Mouse (Mus musculus) bone marrow, adult 2 months (tissue): ENCODE measurements around the gene Naa16. TPM values are rescaled to one million over a fixed set of nuclear protein-coding genes. Genes with fewer than 3 reads are reported as not detected.

ENCODE experiments used
- H3K27ac ChIP-seq: fragments of 200-500 bp; 2 replicates; pipeline ENCODE4 v1.5.1; 2012; ENCODE audit warnings: low read depth, mild to moderate bottlenecking, control low read depth, inconsistent platforms, low read length; ENCODE audit not compliant: control insufficient read depth, poor library complexity, insufficient read depth
- H3K4me1 ChIP-seq: fragments of 200-500 bp; 2 replicates; pipeline ENCODE4 v1.6.1; 2011; ENCODE audit warnings: low read length; ENCODE audit not compliant: control insufficient read depth, insufficient read depth
- H3K4me3 ChIP-seq: fragments of 200-500 bp; replicated peaks from 2 replicates; pipeline ENCODE3; 2011; ENCODE audit warnings: mild to moderate bottlenecking, low read depth, low read length, control low read depth; ENCODE audit not compliant: control insufficient read depth
- CTCF ChIP-seq: fragments of 200-500 bp; IDR thresholded peaks from 2 replicates; pipeline ENCODE4 v1.5.1; 2011; ENCODE audit warnings: low read length, control low read depth; ENCODE audit not compliant: control insufficient read depth, insufficient read depth
- POLR2A ChIP-seq: fragments of 200-500 bp; IDR thresholded peaks from 2 replicates; pipeline ENCODE4 v1.6.1; 2011; ENCODE audit warnings: low read depth, mild to moderate bottlenecking, control low read depth, low read length, borderline replicate concordance; ENCODE audit not compliant: control insufficient read depth
- WGBS: fragments of 180-500 bp; shearing (Covaris S2); methylation state at CpG from one replicate; pipeline ENCODE4 v1.1.7; 2018; 5-methylcytosine and 5-hydroxymethylcytosine counted together
- polyA plus RNA-seq: library from polyadenylated mRNA; stranded (reverse); fragments of >200 nt; gene quantifications from 2 replicates; pipeline ENCODE4 v1.2.4, GENCODE M21; 2011; ENCODE audit warnings: low replicate concordance; ENCODE audit not compliant: missing spikeins, insufficient read depth, insufficient read length

The Naa16 gene
- polyA plus RNA-seq, 1 experiment: 18.1 TPM

- no peak overlapping the region for H3K27ac ChIP-seq
- TF ChIP-seq POLR2A (no peak), CTCF (no peak)
- WGBS: 89% methylated on average over 2 of the region's 2 CpGs
Observed at GRCm38 (mm10) chr14:79317602-79318001, 73.0 kb downstream of the Naa16 start.

GRCm38 (mm10) chr14:79315877-79316276 is 74.7 kb downstream of the Naa16 start:
- 33% methylated on average over 7 of the region's 7 CpGs for WGBS
- Histone ChIP-seq H3K4me3 (no peak overlapping the region), H3K4me1 (no peaks in the 10 kb centered on the region), H3K27ac (no peak overlapping the region; the same call in 1 of the 2 replicates)
- no peak for TF ChIP-seq POLR2A
- no peak for TF ChIP-seq CTCF

More at GRCm38 (mm10) chr14:79317602-79318001, 73.0 kb downstream of the Naa16 start:
- Histone ChIP-seq H3K4me3 (no peak overlapping the region), H3K4me1 (no peaks in the 10 kb centered on the region)

- H3K4me1 ChIP-seq: no peaks in the 10 kb centered on the region
- H3K4me3 ChIP-seq: no peak overlapping the region
- 81% methylated on average over 12 of the region's 12 CpGs for WGBS
- no peak for TF ChIP-seq CTCF
- TF ChIP-seq POLR2A: no peak
- H3K27ac ChIP-seq: no peak overlapping the region
Observed at GRCm38 (mm10) chr14:79314245-79315010, 76.2 kb downstream of the Naa16 start.

DNA sequence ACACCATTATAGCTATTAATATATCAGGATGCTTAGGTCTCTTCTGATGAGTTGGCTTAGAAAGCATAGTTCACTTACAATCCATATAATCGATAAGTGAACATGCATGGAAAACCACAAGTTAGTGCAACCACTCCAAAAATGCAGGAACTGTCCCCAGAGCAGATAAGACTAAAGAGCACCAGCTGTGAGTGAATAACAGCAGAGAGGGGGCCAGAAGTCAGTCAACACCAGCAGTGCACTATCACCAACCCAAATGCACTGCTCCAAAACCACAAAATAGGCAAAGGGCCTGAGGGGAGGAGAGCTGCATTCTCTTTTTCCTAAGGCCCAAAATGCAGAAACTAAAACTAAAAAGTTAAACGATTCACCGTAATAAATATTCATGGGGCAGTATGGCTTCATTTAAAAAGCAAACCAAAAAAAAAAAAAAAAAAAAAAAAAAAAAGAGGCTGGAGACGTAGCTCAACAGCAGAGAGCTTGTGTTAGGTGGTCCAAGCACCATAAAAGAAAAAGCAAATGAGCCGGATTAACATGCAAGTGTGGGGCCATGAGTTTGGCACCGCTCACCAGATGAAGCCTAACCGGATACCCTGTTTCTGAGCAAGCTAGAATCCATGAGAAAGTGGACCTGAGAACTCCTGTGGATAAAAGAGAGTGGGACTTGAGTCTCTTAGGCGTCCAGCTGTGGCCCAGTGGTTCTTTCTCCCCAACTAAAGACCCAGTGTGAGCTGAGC is 77.0 kb downstream of the Naa16 start:
- H3K4me3 ChIP-seq: no peak overlapping the region
- no peaks in the 10 kb centered on the region for H3K4me1 ChIP-seq
- TF ChIP-seq CTCF (no peak), POLR2A (no peak)
- no peak overlapping the region for H3K27ac ChIP-seq
- 51% methylated on average over 8 of the region's 8 CpGs for WGBS

DNA sequence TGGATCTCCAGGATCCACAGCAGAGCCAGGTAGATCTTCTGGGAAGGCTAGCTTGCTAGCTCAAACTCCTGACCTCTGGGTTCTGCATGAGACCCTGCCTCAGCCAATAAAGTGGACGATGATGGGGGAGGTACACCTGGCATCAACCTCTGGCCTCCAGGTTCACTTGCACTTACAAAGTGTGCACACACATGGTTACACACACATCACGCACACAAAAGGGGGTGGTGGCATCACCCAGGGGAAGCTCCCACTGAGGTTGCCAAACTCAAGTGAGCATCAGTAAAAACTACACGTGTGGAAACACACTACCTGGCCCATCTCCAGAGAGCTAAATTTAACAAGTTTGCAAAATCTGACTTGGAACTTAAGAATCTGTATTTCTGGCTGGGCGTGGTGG is 77.9 kb downstream of the Naa16 start:
- no peak overlapping the region for H3K4me3 ChIP-seq
- no peak overlapping the region for H3K27ac ChIP-seq
- WGBS: 54% methylated on average over 4 of the region's 4 CpGs
- TF ChIP-seq CTCF (no peak), POLR2A (no peak)
- no peaks in the 10 kb centered on the region for H3K4me1 ChIP-seq

- Histone ChIP-seq H3K4me1 (peaks cover 2% of the 10 kb centered on the region; the same call in 1 of the 2 replicates), H3K27ac (no peak overlapping the region), H3K4me3 (no peak overlapping the region)
- TF ChIP-seq CTCF (no peak), POLR2A (no peak)
- 33% methylated on average over 4 of the region's 4 CpGs for whole genome bisulfite sequencing
Observed at GRCm38 (mm10) chr14:79311918-79312454, 78.6 kb downstream of the Naa16 start.

GRCm38 (mm10) chr14:79309115-79309514 is 81.5 kb downstream of the Naa16 start:
- Histone ChIP-seq H3K4me1 (peaks cover 3% of the 10 kb centered on the region; the same call in 1 of the 2 replicates), H3K4me3 (no peak overlapping the region), H3K27ac (no peak overlapping the region)
- WGBS: 80% methylated on average over 4 of the region's 4 CpGs
- TF ChIP-seq CTCF (no peak), POLR2A (no peak)

DNA sequence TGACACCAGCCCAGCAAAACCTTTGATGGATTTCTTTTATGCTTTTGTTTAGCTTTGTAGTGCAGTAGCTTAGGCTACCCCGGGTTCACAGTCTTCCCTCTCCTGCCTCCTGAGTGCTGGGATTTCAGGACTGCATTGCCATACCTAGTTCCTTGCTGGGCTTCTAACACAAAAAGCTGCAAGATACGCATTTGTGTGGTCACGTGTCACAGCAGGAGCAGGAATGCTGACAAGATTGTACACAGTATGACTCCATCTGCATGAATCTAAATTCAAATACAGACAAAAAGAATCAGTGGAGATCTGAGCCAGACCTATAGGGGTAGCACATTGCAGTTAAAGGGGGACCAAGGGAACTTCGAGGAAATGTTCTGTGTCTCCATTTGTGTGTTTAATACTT is 82.2 kb downstream of the Naa16 start:
- Histone ChIP-seq H3K27ac (no peak overlapping the region), H3K4me1 (peaks cover 3% of the 10 kb centered on the region; the same call in 1 of the 2 replicates), H3K4me3 (no peak overlapping the region)
- TF ChIP-seq POLR2A (no peak), CTCF (no peak)
- WGBS: 87% methylated on average over 4 of the region's 4 CpGs
